Comparison of ENCODE assay signal across 8 mouse cellular contexts in the genomic region with DNA sequence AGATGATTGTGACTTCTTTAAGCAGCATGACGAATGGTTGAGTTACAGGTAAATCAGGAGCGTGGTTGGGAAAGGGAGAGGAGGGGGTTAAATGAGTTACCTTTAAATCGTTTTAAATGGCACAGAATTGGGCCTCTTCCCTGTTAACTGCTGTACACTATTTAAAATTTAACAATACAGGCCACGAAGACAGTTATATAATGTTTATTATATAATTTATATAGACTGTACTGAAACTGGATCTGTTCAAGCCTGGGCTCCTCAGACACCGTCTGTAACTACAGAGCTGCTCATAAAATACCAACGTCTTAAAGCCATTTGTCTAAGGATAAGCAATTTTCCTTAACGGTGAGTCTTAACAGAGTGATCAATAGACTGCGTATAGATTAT. TPM values are rescaled to one million over a fixed set of nuclear protein-coding genes. Genes with fewer than 3 reads are reported as not detected.
DNase-seq lines count a peak whose midpoint lies in the region; ATAC-seq and TF ChIP-seq lines count a peak whose summit lies in the region.

No protein-coding gene starts in this region.

- H3K36me3 ChIP-seq in liver, adult 2 months (ENCODE audit: control insufficient read depth, insufficient read depth, low read length) = 0 out of 2 replicates have a peak, but pooled peaks cover 2% of the 10 kb centered on the region
- 0 out of 2 replicates have a peak, but pooled peaks cover 11% of the 10 kb centered on the region for H3K36me3 ChIP-seq in embryonic facial prominence, embryonic 14.5 days (ENCODE audit: control insufficient read depth, insufficient read depth, low read length)
- peaks cover 6% of the 10 kb centered on the region; the same call in 1 of the 2 replicates for H3K36me3 ChIP-seq in intestine, embryonic 16.5 days (ENCODE audit: control insufficient read depth, insufficient read depth, low read length)
- H3K36me3 ChIP-seq in neural tube, embryonic 13.5 days = 0 out of 2 replicates have a peak, but pooled peaks cover 15% of the 10 kb centered on the region

- no peaks in the 10 kb centered on the region for H3K9me3 ChIP-seq in embryonic facial prominence, embryonic 14.5 days (ENCODE audit: control insufficient read depth, low read length)
- H3K9me3 ChIP-seq in intestine, embryonic 16.5 days (ENCODE audit: control insufficient read depth, low read length) = no peaks in the 10 kb centered on the region
- H3K9me3 ChIP-seq in neural tube, embryonic 13.5 days = no peaks in the 10 kb centered on the region

- peaks cover 2% of the 10 kb centered on the region; the same call in 1 of the 2 replicates for H3K79me2 ChIP-seq in liver, adult 2 months (ENCODE audit: control insufficient read depth, insufficient read depth, low read length)

- TF ChIP-seq POLR2A in liver, adult 2 months (IDR thresholded peaks at IDR 0.05; ENCODE audit: extremely low read depth, insufficient read depth, low read length) = no peak

- no peaks in the 10 kb centered on the region for H3K27me3 ChIP-seq in liver, adult 2 months (ENCODE audit: control insufficient read depth, insufficient read depth, low read length)
- H3K27me3 ChIP-seq in embryonic facial prominence, embryonic 14.5 days (replicated peaks; ENCODE audit: control insufficient read depth, insufficient read depth, low read length) = peaks cover 3% of the 10 kb centered on the region; the same call in 1 of the 2 replicates
- H3K27me3 ChIP-seq in intestine, embryonic 16.5 days (replicated peaks; ENCODE audit: control insufficient read depth, insufficient read depth, low read length) = no peaks in the 10 kb centered on the region
- no peaks in the 10 kb centered on the region for H3K27me3 ChIP-seq in neural tube, embryonic 13.5 days

- peak overlapping the region; percentile 96 for H3K4me2 ChIP-seq in embryonic facial prominence, embryonic 14.5 days (ENCODE audit: low read depth, low read length)
- H3K4me2 ChIP-seq in intestine, embryonic 16.5 days (ENCODE audit: low read depth, low read length) = peak overlapping the region; percentile 66
- H3K4me2 ChIP-seq in neural tube, embryonic 13.5 days = peak overlapping the region; percentile 87

- peak overlapping the region; percentile 65 for H3K9ac ChIP-seq in liver, adult 2 months (ENCODE audit: low read depth, low read length)
- peak overlapping the region; percentile 94 for H3K9ac ChIP-seq in embryonic facial prominence, embryonic 14.5 days (ENCODE audit: low read depth, low read length)
- peak overlapping the region; percentile 86 for H3K9ac ChIP-seq in intestine, embryonic 16.5 days (ENCODE audit: low read depth, low read length)
- peak overlapping the region; percentile 95 for H3K9ac ChIP-seq in neural tube, embryonic 13.5 days

- H3K27ac ChIP-seq in liver, adult 2 months (replicated peaks; ENCODE audit: insufficient read depth, low read depth, low read length) = no peak overlapping the region
- H3K27ac ChIP-seq in embryonic facial prominence, embryonic 14.5 days (replicated peaks; ENCODE audit: low read depth, low read length) = peak overlapping the region; percentile 97
- H3K27ac ChIP-seq in intestine, embryonic 16.5 days (ENCODE audit: low read length) = 0 out of 2 replicates have a peak overlapping the region, but pooled peaks have one; percentile 99
- peak overlapping the region; percentile 100 for H3K27ac ChIP-seq in neural tube, embryonic 13.5 days (replicated peaks)

- H3K4me3 ChIP-seq in liver, adult 2 months (ENCODE audit: insufficient read depth, low read depth, low read length) = peak overlapping the region; percentile 80; the same call in 1 of the 2 replicates
- peak overlapping the region; percentile 79 for H3K4me3 ChIP-seq in embryonic facial prominence, embryonic 14.5 days (ENCODE audit: low read depth, low read length)
- H3K4me3 ChIP-seq in intestine, embryonic 16.5 days (ENCODE audit: low read length) = peak overlapping the region; percentile 66
- peak overlapping the region; percentile 74 for H3K4me3 ChIP-seq in neural tube, embryonic 13.5 days

- peaks cover 9% of the 10 kb centered on the region; the same call in 1 of the 2 replicates for H3K4me1 ChIP-seq in liver, adult 2 months (ENCODE audit: control insufficient read depth, insufficient read depth, low read length)
- peaks cover 27% of the 10 kb centered on the region for H3K4me1 ChIP-seq in embryonic facial prominence, embryonic 14.5 days (ENCODE audit: control insufficient read depth, insufficient read depth, low read length)
- H3K4me1 ChIP-seq in intestine, embryonic 16.5 days (ENCODE audit: control insufficient read depth, insufficient read depth, low read length) = peaks cover 30% of the 10 kb centered on the region
- H3K4me1 ChIP-seq in neural tube, embryonic 13.5 days (replicated peaks) = peaks cover 65% of the 10 kb centered on the region

- ATAC-seq in embryonic facial prominence, embryonic 14.5 days (ENCODE audit: low read depth) = no peak
- ATAC-seq in intestine, embryonic 16.5 days = no peak
- no peak for ATAC-seq in neural tube, embryonic 13.5 days (ENCODE audit: low read depth)

- TF ChIP-seq CTCF in liver, adult 2 months (IDR thresholded peaks at IDR 0.05; ENCODE audit: low read depth, low read length) = no peak

- DNase-seq in liver, adult 2 months (ENCODE audit: extremely low read depth, low read depth, low spot score) = no peak
- no peak for DNase-seq in liver
- no peak for DNase-seq in embryonic facial prominence, embryonic 14.5 days (ENCODE audit: low spot score)
- no peak for DNase-seq in left cerebral cortex, adult 9 months (ENCODE audit: low spot score in 2 of 2)
- no peak for DNase-seq in thymus, postnatal 36 days
- DNase-seq in kidney, adult 8-10 months = no peak

- 34% methylated on average over 8 of the region's 8 CpGs for WGBS in liver, adult 2 months
- WGBS in embryonic facial prominence, embryonic 14.5 days = 24% methylated on average over 8 of the region's 8 CpGs
- 11% methylated on average over 8 of the region's 8 CpGs for WGBS in intestine, embryonic 16.5 days
- 23% methylated on average over 8 of the region's 8 CpGs for WGBS in neural tube, embryonic 13.5 days

RNA-seq across cellular contexts. Expression of gene Hist3h2a, which starts 1.4 kb away (rescaled TPM):
- 7.8 and 8.1 TPM in 2 replicates for total RNA-seq in liver, adult 2 months (2014; rRNA removed)
- 2.0 and 2.7 TPM in 2 replicates for polyA plus RNA-seq in liver, adult 2 months (2012; rRNA removed)
- 27.6 and 29.7 TPM in 2 replicates for polyA plus RNA-seq in embryonic facial prominence, embryonic 14.5 days (2014; fragmentation: Nextera tagmentation; extraction: Ambion mirVana)
- 28.5 and 31.6 TPM in 2 replicates for polyA plus RNA-seq in intestine, embryonic 16.5 days (2015; fragmentation: Nextera tagmentation; extraction: Ambion mirVana)
- 124 and 126 TPM in 2 replicates for polyA plus RNA-seq in neural tube, embryonic 13.5 days (2015; fragmentation: Nextera tagmentation; extraction: Ambion mirVana)

RNA-seq across cellular contexts. Expression of gene Trim17, which starts 1.4 kb away (rescaled TPM):
- total RNA-seq in liver, adult 2 months (2014; rRNA removed) = under 0.01 TPM in 1 of 2 replicates, not detected in the other
- polyA plus RNA-seq in liver, adult 2 months (2012; rRNA removed) = 0.04 TPM in 2 replicates
- 0.41 and 0.51 TPM in 2 replicates for polyA plus RNA-seq in embryonic facial prominence, embryonic 14.5 days (2014; fragmentation: Nextera tagmentation; extraction: Ambion mirVana)
- 0.15 and 0.35 TPM in 2 replicates for polyA plus RNA-seq in intestine, embryonic 16.5 days (2015; fragmentation: Nextera tagmentation; extraction: Ambion mirVana)
- polyA plus RNA-seq in neural tube, embryonic 13.5 days (2015; fragmentation: Nextera tagmentation; extraction: Ambion mirVana) = 0.90 and 1.3 TPM in 2 replicates

RNA-seq across cellular contexts. Expression of gene Hist3h2ba, which starts 7.1 kb away (rescaled TPM):
- 0.37 and 1.1 TPM in 2 replicates for total RNA-seq in liver, adult 2 months (2014; rRNA removed)
- polyA plus RNA-seq in liver, adult 2 months (2012; rRNA removed) = not detected in 2 replicates
- polyA plus RNA-seq in embryonic facial prominence, embryonic 14.5 days (2014; fragmentation: Nextera tagmentation; extraction: Ambion mirVana) = 14.9 and 20.8 TPM in 2 replicates
- 34.7 and 40.9 TPM in 2 replicates for polyA plus RNA-seq in intestine, embryonic 16.5 days (2015; fragmentation: Nextera tagmentation; extraction: Ambion mirVana)
- polyA plus RNA-seq in neural tube, embryonic 13.5 days (2015; fragmentation: Nextera tagmentation; extraction: Ambion mirVana) = 278 and 296 TPM in 2 replicates

RNA-seq across cellular contexts. Expression of gene Rnf187, which starts 17.1 kb away (rescaled TPM):
- total RNA-seq in liver, adult 2 months (2014; rRNA removed) = 63.7 and 78.6 TPM in 2 replicates
- polyA plus RNA-seq in liver, adult 2 months (2012; rRNA removed) = 122 and 134 TPM in 2 replicates
- polyA plus RNA-seq in embryonic facial prominence, embryonic 14.5 days (2014; fragmentation: Nextera tagmentation; extraction: Ambion mirVana) = 256 and 271 TPM in 2 replicates
- polyA plus RNA-seq in intestine, embryonic 16.5 days (2015; fragmentation: Nextera tagmentation; extraction: Ambion mirVana) = 131 and 138 TPM in 2 replicates
- 576 and 601 TPM in 2 replicates for polyA plus RNA-seq in neural tube, embryonic 13.5 days (2015; fragmentation: Nextera tagmentation; extraction: Ambion mirVana)

RNA-seq across cellular contexts. Expression of gene Trim11, which starts 22.0 kb away (rescaled TPM):
- total RNA-seq in liver, adult 2 months (2014; rRNA removed) = 12.4 and 13.4 TPM in 2 replicates
- polyA plus RNA-seq in liver, adult 2 months (2012; rRNA removed) = 14.4 and 22.4 TPM in 2 replicates
- 19.2 and 23.0 TPM in 2 replicates for polyA plus RNA-seq in embryonic facial prominence, embryonic 14.5 days (2014; fragmentation: Nextera tagmentation; extraction: Ambion mirVana)
- 17.0 and 17.5 TPM in 2 replicates for polyA plus RNA-seq in intestine, embryonic 16.5 days (2015; fragmentation: Nextera tagmentation; extraction: Ambion mirVana)
- 19.7 and 20.2 TPM in 2 replicates for polyA plus RNA-seq in neural tube, embryonic 13.5 days (2015; fragmentation: Nextera tagmentation; extraction: Ambion mirVana)

Comparison
In these comparisons a context has a peak if more than half of its experiments do, and no peak if none do; other contexts are left out.
1. RNA of gene Hist3h2ba, which starts 7.1 kb away (polyA plus RNA-seq): 278 to 296 TPM in neural tube, embryonic 13.5 days, 34.7 to 40.9 TPM in intestine, embryonic 16.5 days and 14.9 to 20.8 TPM in embryonic facial prominence, embryonic 14.5 days; not detected in liver, adult 2 months; every median in the first group is over 10 times any median in the second.
2. Peak in every context shown above with its lines, with median percentiles within 50 percentile points of each other: H3K4me3 ChIP-seq, H3K9ac ChIP-seq and H3K4me2 ChIP-seq.